Mouse (Mus musculus) stomach, embryonic 15.5 days (tissue): ENCODE results near the gene Glrx5. TPM values are rescaled to one million over a fixed set of nuclear protein-coding genes. Genes with fewer than 3 reads are reported as not detected.

Experiments used
- ATAC-seq: fragments of 200-750 bp; cut with Nextera tagmentation; 2 replicates; pipeline ENCODE4 v1.8.0; 2017; ENCODE audit warnings: low read depth, moderate number of reproducible peaks, moderate TSS enrichment; ENCODE audit not compliant: insufficient read depth, low FRiP score
- H3K27ac ChIP-seq: fragments of 300-500 bp; sonication (generic); 2 replicates; pipeline ENCODE4 v1.5.1; 2015; ENCODE audit warnings: mild to moderate bottlenecking, inconsistent platforms
- H3K27me3 ChIP-seq: fragments of 300-500 bp; sonication (generic); replicated peaks from 2 replicates; pipeline ENCODE4 v1.6.1; 2015; ENCODE audit warnings: inconsistent platforms
- H3K36me3 ChIP-seq: fragments of 300-500 bp; sonication (generic); 2 replicates; pipeline ENCODE4 v1.6.1; 2015; ENCODE audit warnings: inconsistent platforms
- H3K4me1 ChIP-seq: fragments of 300-500 bp; sonication (generic); 2 replicates; pipeline ENCODE4 v1.6.1; 2015; ENCODE audit warnings: inconsistent platforms
- H3K4me2 ChIP-seq: fragments of 300-500 bp; sonication (generic); 2 replicates; pipeline ENCODE4 v1.6.1; 2015; ENCODE audit warnings: mild to moderate bottlenecking, inconsistent platforms
- H3K4me3 ChIP-seq: fragments of 300-500 bp; sonication (generic); replicated peaks from 2 replicates; pipeline ENCODE4 v1.5.1; 2015; ENCODE audit warnings: inconsistent platforms
- H3K9ac ChIP-seq: fragments of 300-500 bp; sonication (generic); 2 replicates; pipeline ENCODE4 v1.6.1; 2015; ENCODE audit warnings: inconsistent platforms
- H3K9me3 ChIP-seq: fragments of 300-500 bp; sonication (generic); 2 replicates; pipeline ENCODE4 v1.6.1; 2016; ENCODE audit warnings: inconsistent platforms
- WGBS: fragments of 180-500 bp; shearing (Covaris S2); methylation state at CpG from one replicate; pipeline ENCODE4 v1.1.7; 2015; 5-methylcytosine and 5-hydroxymethylcytosine counted together
- polyA plus RNA-seq: library from polyadenylated mRNA; unstranded; fragments of >200 nt; fragmentation: Nextera tagmentation; extraction: Ambion mirVana; gene quantifications from 2 replicates; pipeline ENCODE4 v1.2.1, GENCODE M21; 2015

Glrx5 gene
- polyA plus RNA-seq, 1 experiment from 2014 or later: 193 TPM

- Histone ChIP-seq H3K4me2 (no peak overlapping the region), H3K36me3 (no peaks in the 10 kb centered on the region), H3K9me3 (no peaks in the 10 kb centered on the region), H3K4me1 (no peaks in the 10 kb centered on the region), H3K9ac (no peak overlapping the region), H3K27me3 (no peaks in the 10 kb centered on the region), H3K4me3 (no peak overlapping the region), H3K27ac (no peak overlapping the region)
- WGBS: 88% methylated on average over 4 of the region's 4 CpGs
- ATAC-seq: no peak
Measured at GRCm38 (mm10) chr12:105064168-105064567, 31.7 kb downstream of the Glrx5 start.

- no peaks in the 10 kb centered on the region for H3K27me3 ChIP-seq
- H3K9me3 ChIP-seq: no peaks in the 10 kb centered on the region
- H3K4me3 ChIP-seq: no peak overlapping the region
- H3K4me2 ChIP-seq: no peak overlapping the region
- H3K4me1 ChIP-seq: no peaks in the 10 kb centered on the region
- H3K27ac ChIP-seq: no peak overlapping the region
- no peak for ATAC-seq
- no peaks in the 10 kb centered on the region for H3K36me3 ChIP-seq
- 81% methylated on average over 7 of the region's 7 CpGs for WGBS
- H3K9ac ChIP-seq: no peak overlapping the region
Measured at GRCm38 (mm10) chr12:105065119-105065518, 32.6 kb downstream of the Glrx5 start.

GRCm38 (mm10) chr12:105066523-105066922 is 34.0 kb downstream of the Glrx5 start:
- H3K9me3 ChIP-seq: no peaks in the 10 kb centered on the region
- no peak for ATAC-seq
- no peaks in the 10 kb centered on the region for H3K36me3 ChIP-seq
- no peak overlapping the region for H3K27ac ChIP-seq
- no peaks in the 10 kb centered on the region for H3K4me1 ChIP-seq
- H3K4me2 ChIP-seq: no peak overlapping the region
- 67% methylated on average over 10 of the region's 10 CpGs for WGBS
- no peak overlapping the region for H3K4me3 ChIP-seq
- H3K27me3 ChIP-seq: no peaks in the 10 kb centered on the region
- H3K9ac ChIP-seq: no peak overlapping the region

GRCm38 (mm10) chr12:105068911-105069310 is 36.4 kb downstream of the Glrx5 start:
- 69% methylated on average over 5 of the region's 5 CpGs for WGBS
- no peak overlapping the region for H3K9ac ChIP-seq
- no peaks in the 10 kb centered on the region for H3K9me3 ChIP-seq
- H3K4me2 ChIP-seq: no peak overlapping the region
- no peak overlapping the region for H3K27ac ChIP-seq
- H3K4me1 ChIP-seq: no peaks in the 10 kb centered on the region
- H3K27me3 ChIP-seq: no peaks in the 10 kb centered on the region
- no peaks in the 10 kb centered on the region for H3K36me3 ChIP-seq
- no peak overlapping the region for H3K4me3 ChIP-seq
- ATAC-seq: no peak

GRCm38 (mm10) chr12:105073708-105074107 is 41.2 kb downstream of the Glrx5 start:
- WGBS: 30% methylated on average over 9 of the region's 9 CpGs
- no peak for ATAC-seq
- H3K4me3 ChIP-seq: no peak overlapping the region
- H3K9ac ChIP-seq: no peak overlapping the region
- no peaks in the 10 kb centered on the region for H3K27me3 ChIP-seq
- H3K4me1 ChIP-seq: no peaks in the 10 kb centered on the region
- no peaks in the 10 kb centered on the region for H3K36me3 ChIP-seq
- no peak overlapping the region for H3K27ac ChIP-seq
- H3K4me2 ChIP-seq: no peak overlapping the region
- no peaks in the 10 kb centered on the region for H3K9me3 ChIP-seq

GRCm38 (mm10) chr12:105075496-105075895 is 43.0 kb downstream of the Glrx5 start:
- no peak overlapping the region for H3K27ac ChIP-seq
- no peaks in the 10 kb centered on the region for H3K4me1 ChIP-seq
- H3K9me3 ChIP-seq: no peaks in the 10 kb centered on the region
- no peaks in the 10 kb centered on the region for H3K36me3 ChIP-seq
- H3K27me3 ChIP-seq: no peaks in the 10 kb centered on the region
- no peak overlapping the region for H3K4me2 ChIP-seq
- 43% methylated on average over 7 of the region's 7 CpGs for WGBS
- no peak overlapping the region for H3K9ac ChIP-seq
- H3K4me3 ChIP-seq: no peak overlapping the region
- ATAC-seq: no peak

- no peaks in the 10 kb centered on the region for H3K36me3 ChIP-seq
- no peaks in the 10 kb centered on the region for H3K4me1 ChIP-seq
- no peaks in the 10 kb centered on the region for H3K27me3 ChIP-seq
- ATAC-seq: no peak
- no peak overlapping the region for H3K9ac ChIP-seq
- WGBS: 72% methylated on average over 3 of the region's 3 CpGs
- H3K4me3 ChIP-seq: no peak overlapping the region
- H3K4me2 ChIP-seq: no peak overlapping the region
- H3K27ac ChIP-seq: no peak overlapping the region
- H3K9me3 ChIP-seq: no peaks in the 10 kb centered on the region
Measured at GRCm38 (mm10) chr12:105076511-105076910, 44.0 kb downstream of the Glrx5 start.

GRCm38 (mm10) chr12:105077232-105077631 is 44.7 kb downstream of the Glrx5 start:
- H3K9ac ChIP-seq: no peak overlapping the region
- ATAC-seq: no peak
- H3K27ac ChIP-seq: no peak overlapping the region
- 86% methylated on average over 2 of the region's 2 CpGs for WGBS
- no peak overlapping the region for H3K4me2 ChIP-seq
- H3K4me1 ChIP-seq: no peaks in the 10 kb centered on the region
- no peaks in the 10 kb centered on the region for H3K36me3 ChIP-seq
- no peaks in the 10 kb centered on the region for H3K9me3 ChIP-seq
- no peak overlapping the region for H3K4me3 ChIP-seq
- no peaks in the 10 kb centered on the region for H3K27me3 ChIP-seq

GRCm38 (mm10) chr12:105084171-105084570 is 51.7 kb downstream of the Glrx5 start:
- no peaks in the 10 kb centered on the region for H3K36me3 ChIP-seq
- H3K9me3 ChIP-seq: no peaks in the 10 kb centered on the region
- ATAC-seq: no peak
- no peak overlapping the region for H3K9ac ChIP-seq
- no peak overlapping the region for H3K4me2 ChIP-seq
- no peaks in the 10 kb centered on the region for H3K27me3 ChIP-seq
- H3K27ac ChIP-seq: no peak overlapping the region
- no peak overlapping the region for H3K4me3 ChIP-seq
- 57% methylated on average over 5 of the region's 5 CpGs for WGBS
- H3K4me1 ChIP-seq: no peaks in the 10 kb centered on the region

GRCm38 (mm10) chr12:105084816-105085215 is 52.3 kb downstream of the Glrx5 start:
- H3K9me3 ChIP-seq: no peaks in the 10 kb centered on the region
- H3K27ac ChIP-seq: no peak overlapping the region
- ATAC-seq: no peak
- H3K4me2 ChIP-seq: no peak overlapping the region
- no peaks in the 10 kb centered on the region for H3K27me3 ChIP-seq
- H3K9ac ChIP-seq: no peak overlapping the region
- H3K4me1 ChIP-seq: no peaks in the 10 kb centered on the region
- H3K4me3 ChIP-seq: no peak overlapping the region
- 92% methylated on average over 6 of the region's 6 CpGs for whole genome bisulfite sequencing
- H3K36me3 ChIP-seq: no peaks in the 10 kb centered on the region

GRCm38 (mm10) chr12:105085296-105085695 is 52.8 kb downstream of the Glrx5 start:
- no peaks in the 10 kb centered on the region for H3K27me3 ChIP-seq
- no peak overlapping the region for H3K9ac ChIP-seq
- no peaks in the 10 kb centered on the region for H3K9me3 ChIP-seq
- no peaks in the 10 kb centered on the region for H3K4me1 ChIP-seq
- H3K4me3 ChIP-seq: no peak overlapping the region
- WGBS: 82% methylated on average over 12 of the region's 12 CpGs
- H3K27ac ChIP-seq: no peak overlapping the region
- ATAC-seq: no peak
- no peaks in the 10 kb centered on the region for H3K36me3 ChIP-seq
- H3K4me2 ChIP-seq: no peak overlapping the region

- no peak overlapping the region for H3K4me2 ChIP-seq
Measured at GRCm38 (mm10) chr12:105086781-105087180, 54.3 kb downstream of the Glrx5 start.

GRCm38 (mm10) chr12:105087353-105087752 is 54.9 kb downstream of the Glrx5 start:
- H3K27ac ChIP-seq: no peak overlapping the region
- no peaks in the 10 kb centered on the region for H3K27me3 ChIP-seq
- H3K4me1 ChIP-seq: no peaks in the 10 kb centered on the region
- H3K4me2 ChIP-seq: no peak overlapping the region
- H3K9me3 ChIP-seq: no peaks in the 10 kb centered on the region
- H3K4me3 ChIP-seq: no peak overlapping the region
- no peaks in the 10 kb centered on the region for H3K36me3 ChIP-seq
- no peak for ATAC-seq
- H3K9ac ChIP-seq: no peak overlapping the region
- WGBS: 79% methylated on average over 3 of the region's 3 CpGs

More at GRCm38 (mm10) chr12:105086781-105087180, 54.3 kb downstream of the Glrx5 start:
- Histone ChIP-seq H3K4me3 (no peak overlapping the region), H3K9ac (no peak overlapping the region), H3K36me3 (no peaks in the 10 kb centered on the region), H3K9me3 (no peaks in the 10 kb centered on the region), H3K27me3 (no peaks in the 10 kb centered on the region), H3K27ac (no peak overlapping the region), H3K4me1 (no peaks in the 10 kb centered on the region)
- ATAC-seq: no peak
- 89% methylated on average over 6 of the region's 6 CpGs for WGBS
